Mouse (Mus musculus): Measurements from ENCODE around the gene Dnaja3. TPM values are rescaled to one million over a fixed set of nuclear protein-coding genes. Genes with fewer than 3 reads are reported as not detected.

Gene Dnaja3
- total RNA-seq, 2 experiments from 2014 or later = 11.9 to 26.1 TPM

Other genes starting within 250 kb of the Dnaja3 start
- gene Adcy9, start 219.5 kb upstream of the Dnaja3 start, total RNA-seq (2015) = 2.1 and 3.0 TPM in 2 replicates
- 2.3 and 3.8 TPM in 2 replicates for gene Adcy9, start 219.5 kb upstream of the Dnaja3 start, total RNA-seq (2017)
- gene Srl, start 98.2 kb upstream of the Dnaja3 start, total RNA-seq (2015) = 2.9 and 3.1 TPM in 2 replicates
- gene Srl, start 98.2 kb upstream of the Dnaja3 start, total RNA-seq (2017) = 1.8 and 10.9 TPM in 2 replicates
- 10.1 and 11.1 TPM in 2 replicates for gene Tfap4, start 80.1 kb upstream of the Dnaja3 start, total RNA-seq (2015)
- gene Tfap4, start 80.1 kb upstream of the Dnaja3 start, total RNA-seq (2017) = 12.6 and 12.8 TPM in 2 replicates
- gene Glis2, start 45.3 kb upstream of the Dnaja3 start, total RNA-seq (2015) = 0.80 TPM in 2 replicates
- gene Glis2, start 45.3 kb upstream of the Dnaja3 start, total RNA-seq (2017) = 0.28 and 0.51 TPM in 2 replicates
- 30.8 and 42.8 TPM in 2 replicates for gene Pam16, start 15.0 kb upstream of the Dnaja3 start, total RNA-seq (2015)
- 18.1 and 24.3 TPM in 2 replicates for gene Pam16, start 15.0 kb upstream of the Dnaja3 start, total RNA-seq (2017)
- gene Vasn, start within 50 bp of the Dnaja3 start, total RNA-seq (2015) = not detected in 2 replicates
- 0.12 TPM in 1 of 2 replicates, not detected in the other for gene Vasn, start within 50 bp of the Dnaja3 start, total RNA-seq (2017)
- 68.6 and 74.5 TPM in 2 replicates for gene Coro7, start 39.8 kb downstream of the Dnaja3 start, total RNA-seq (2015)
- 40.2 and 49.1 TPM in 2 replicates for gene Coro7, start 39.8 kb downstream of the Dnaja3 start, total RNA-seq (2017)
- 45.6 and 46.1 TPM in 2 replicates for gene Nmral1, start 79.4 kb downstream of the Dnaja3 start, total RNA-seq (2015)
- 43.5 and 47.8 TPM in 2 replicates for gene Nmral1, start 79.4 kb downstream of the Dnaja3 start, total RNA-seq (2017)
- gene Hmox2, start 86.4 kb downstream of the Dnaja3 start, total RNA-seq (2015) = 74.5 and 91.4 TPM in 2 replicates
- 89.6 and 108 TPM in 2 replicates for gene Hmox2, start 86.4 kb downstream of the Dnaja3 start, total RNA-seq (2017)
- 12.0 and 12.2 TPM in 2 replicates for gene Cdip1, start 150.3 kb downstream of the Dnaja3 start, total RNA-seq (2015)
- 9.2 and 11.1 TPM in 2 replicates for gene Cdip1, start 150.3 kb downstream of the Dnaja3 start, total RNA-seq (2017)
- not detected in 2 replicates for gene 4930562C15Rik, start 195.4 kb downstream of the Dnaja3 start, total RNA-seq (2015)
- gene 4930562C15Rik, start 195.4 kb downstream of the Dnaja3 start, total RNA-seq (2017) = not detected in 2 replicates
- gene Ubald1, start 240.3 kb downstream of the Dnaja3 start, total RNA-seq (2015) = 32.1 and 34.6 TPM in 2 replicates
- gene Ubald1, start 240.3 kb downstream of the Dnaja3 start, total RNA-seq (2017) = 11.3 and 18.3 TPM in 2 replicates
- gene Mgrn1, start 246.3 kb downstream of the Dnaja3 start, total RNA-seq (2015) = 30.4 and 33.0 TPM in 2 replicates
- 32.1 and 41.0 TPM in 2 replicates for gene Mgrn1, start 246.3 kb downstream of the Dnaja3 start, total RNA-seq (2017)